Mouse (Mus musculus): ENCODE results near the gene Spata17. TPM values are rescaled to one million over a fixed set of nuclear protein-coding genes. Genes with fewer than 3 reads are reported as not detected.

Spata17 gene
- total and polyA plus RNA-seq, 3 experiments = 0.24 TPM; not detected in 2

GRCm38 (mm10) chr1:187011601-187012000 is 203.7 kb downstream of the Spata17 start:
- H3K36me3 ChIP-seq (replicated peaks in 1 of 2; ENCODE audit: control insufficient read depth in 1 of 2, insufficient read depth in 1 of 2, low read length in 1 of 2) = no peaks in the 10 kb centered on the region
- H3K4me3 ChIP-seq (replicated peaks in 1 of 3; ENCODE audit: low read depth in 2 of 3, low read length in 2 of 3, poor library complexity in 1 of 3) = no peak overlapping the region
- no peak overlapping the region for H3K4me2 ChIP-seq (ENCODE audit: insufficient read depth, low read depth, poor library complexity, severe bottlenecking)
- no peaks in the 10 kb centered on the region for H3K9me3 ChIP-seq (replicated peaks; ENCODE audit: low read length)
- H3K4me1 ChIP-seq (ENCODE audit: control insufficient read depth in 1 of 2, insufficient read depth in 2 of 2) = peaks cover 3 to 29% of the 10 kb centered on the region in 2 experiments; a peak in 3 of 4 replicates
- dilution Hi-C loops (cut with MboI; ENCODE audit: extremely low pct_ligation_motif_present, extremely low pct_unique_long_range_greater_than_20kb, low sequenced_read_pairs) (no loop called here), in situ Hi-C loops (cut with MboI; ENCODE audit: low pct_ligation_motif_present, low pct_unique_long_range_greater_than_20kb, low sequenced_read_pairs) (no loop called here)
- no peak for DNase-seq (ENCODE audit: extremely low read depth)
- H3K79me2 ChIP-seq (replicated peaks; ENCODE audit: control insufficient read depth, extremely low read depth, insufficient read depth, poor library complexity, severe bottlenecking) = no peaks in the 10 kb centered on the region
- H3K27ac ChIP-seq (ENCODE audit: insufficient read depth, low read depth) = no peak overlapping the region
- H3K9ac ChIP-seq (ENCODE audit: insufficient read depth, low read depth) = no peak overlapping the region
- H3K27me3 ChIP-seq (replicated peaks) = no peaks in the 10 kb centered on the region
- TF ChIP-seq EP300 (IDR thresholded peaks at IDR 0.05; ENCODE audit: low read length) = no peak
- no peak for TF ChIP-seq IRF4 (IDR thresholded peaks at IDR 0.05; ENCODE audit: low read depth, low read length)
- TF ChIP-seq MAX (IDR thresholded peaks at IDR 0.05; ENCODE audit: low read length) = no peak
- TF ChIP-seq USF2 (conservative IDR thresholded peaks at IDR 0.05; ENCODE audit: low read depth, low read length) = no peak
- no peak for TF ChIP-seq E2F4 (IDR thresholded peaks at IDR 0.05; ENCODE audit: insufficient replicate concordance, low read depth, low read length)
- no peak for TF ChIP-seq CTCF (conservative IDR thresholded peaks at IDR 0.05 in 1 of 2, IDR thresholded peaks at IDR 0.05 in 1 of 2; ENCODE audit: low read depth in 2 of 2, low read length in 2 of 2)
- no peak for TF ChIP-seq NELFE (IDR thresholded peaks at IDR 0.05; ENCODE audit: low read depth, low read length)
- no peak for TF ChIP-seq ZNF384 (IDR thresholded peaks at IDR 0.05; ENCODE audit: low read depth, low read length)
- TF ChIP-seq USF1 (IDR thresholded peaks at IDR 0.05; ENCODE audit: low read depth, low read length) = no peak
- TF ChIP-seq POLR2A (IDR thresholded peaks at IDR 0.05; ENCODE audit: low read depth, low read length) = no peak

GRCm38 (mm10) chr1:187010071-187010470 is 205.2 kb downstream of the Spata17 start:
- Histone ChIP-seq H3K9ac (ENCODE audit: insufficient read depth, low read depth) (no peak overlapping the region), H3K4me3 (replicated peaks in 1 of 3; ENCODE audit: low read depth in 2 of 3, low read length in 2 of 3, poor library complexity in 1 of 3) (no peak overlapping the region), H3K27ac (ENCODE audit: insufficient read depth, low read depth) (no peak overlapping the region), H3K27me3 (replicated peaks) (no peaks in the 10 kb centered on the region), H3K4me1 (ENCODE audit: control insufficient read depth in 1 of 2, insufficient read depth in 2 of 2) (peaks cover 3 to 37% of the 10 kb centered on the region in 2 experiments; a peak in 3 of 4 replicates), H3K9me3 (replicated peaks; ENCODE audit: low read length) (no peaks in the 10 kb centered on the region), H3K36me3 (replicated peaks in 1 of 2; ENCODE audit: control insufficient read depth in 1 of 2, insufficient read depth in 1 of 2, low read length in 1 of 2) (no peaks in the 10 kb centered on the region), H3K79me2 (replicated peaks; ENCODE audit: control insufficient read depth, extremely low read depth, insufficient read depth, poor library complexity, severe bottlenecking) (no peaks in the 10 kb centered on the region), H3K4me2 (ENCODE audit: insufficient read depth, low read depth, poor library complexity, severe bottlenecking) (no peak overlapping the region)
- TF ChIP-seq MAX (IDR thresholded peaks at IDR 0.05; ENCODE audit: low read length) (no peak), ZNF384 (IDR thresholded peaks at IDR 0.05; ENCODE audit: low read depth, low read length) (no peak), CTCF (conservative IDR thresholded peaks at IDR 0.05 in 1 of 2, IDR thresholded peaks at IDR 0.05 in 1 of 2; ENCODE audit: low read depth in 2 of 2, low read length in 2 of 2) (no peak), MYC (IDR thresholded peaks at IDR 0.05; ENCODE audit: low read depth, low read length) (no peak), UBTF (IDR thresholded peaks at IDR 0.05; ENCODE audit: low read depth, low read length) (no peak), KAT2A (IDR thresholded peaks at IDR 0.05; ENCODE audit: insufficient replicate concordance, low read length) (no peak), USF2 (conservative IDR thresholded peaks at IDR 0.05; ENCODE audit: low read depth, low read length) (no peak), USF1 (IDR thresholded peaks at IDR 0.05; ENCODE audit: low read depth, low read length) (no peak), MEF2A (IDR thresholded peaks at IDR 0.05; ENCODE audit: borderline replicate concordance, low read depth, low read length) (no peak), RAD21 (IDR thresholded peaks at IDR 0.05; ENCODE audit: low read depth, low read length) (no peak), NRF1 (IDR thresholded peaks at IDR 0.05; ENCODE audit: low read depth, low read length) (no peak), EP300 (IDR thresholded peaks at IDR 0.05; ENCODE audit: low read length) (no peak), BHLHE40 (IDR thresholded peaks at IDR 0.05; ENCODE audit: low read depth, low read length) (no peak), E2F4 (IDR thresholded peaks at IDR 0.05; ENCODE audit: insufficient replicate concordance, low read depth, low read length) (no peak), ELF1 (IDR thresholded peaks at IDR 0.05; ENCODE audit: low read depth, low read length) (no peak), POLR2AphosphoS2 (IDR thresholded peaks at IDR 0.05; ENCODE audit: low read depth, low read length) (no peak), JUND (conservative IDR thresholded peaks at IDR 0.05; ENCODE audit: low read depth, low read length) (no peak)
- dilution Hi-C loops (cut with MboI; ENCODE audit: extremely low pct_ligation_motif_present, extremely low pct_unique_long_range_greater_than_20kb, low sequenced_read_pairs) (no loop called here), in situ Hi-C loops (cut with MboI; ENCODE audit: low pct_ligation_motif_present, low pct_unique_long_range_greater_than_20kb, low sequenced_read_pairs) (no loop called here)
- no peak for DNase-seq (ENCODE audit: extremely low read depth)

Measured in CH12.LX (cell line).